ENCODE assay signal across 10 mouse cellular contexts in the genomic region with DNA sequence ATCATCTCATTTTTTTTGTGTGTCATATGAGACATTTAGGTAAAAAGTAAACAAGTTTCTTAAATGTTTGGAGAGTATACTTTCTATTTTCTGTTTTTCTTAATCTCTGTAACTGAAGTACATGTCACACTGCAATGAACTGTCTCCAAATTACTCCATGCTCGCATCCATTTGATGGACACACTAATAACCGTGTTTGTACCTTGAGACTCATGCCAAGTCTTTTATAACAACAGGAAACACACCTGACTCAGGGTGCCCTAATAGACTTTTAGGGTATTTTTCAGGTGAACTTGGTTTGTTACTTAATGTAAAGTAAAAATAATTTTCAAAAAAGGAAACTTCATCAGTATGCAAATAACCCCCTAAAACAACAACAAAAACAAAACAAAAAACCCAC.
"Had no signal": no experiment of that assay in that cellular context is flagged by ENCODE, and none has a peak within 500 bp of the region (broad histone marks: within the 10 kb centered on the region; RNA-seq: fewer than 3 reads in every experiment).

No protein-coding gene starts in this region.

- DNase-seq: embryo, embryonic 11 days; forebrain, postnatal 0 days; gastrocnemius, adult 2 months; gastrocnemius, postnatal 10 days; gastrocnemius, postnatal 14 days; gastrocnemius, postnatal 25 days; gastrocnemius, postnatal 36 days; heart, adult 11 months; heart, adult 18-20 months; heart, adult 2 months had no signal
